Mouse (Mus musculus) heart, adult 18-20 months (tissue): ENCODE results near the gene Lamc3. TPM values are rescaled to one million over a fixed set of nuclear protein-coding genes. Genes with fewer than 3 reads are reported as not detected.

Experiments
- DNase-seq, 2 experiments: peaks; one replicate each; pipeline ENCODE4 v3.0.0; 2021 to 2022; ENCODE audit warnings: mixed read lengths in 1 of 2
- long read RNA-seq, 2 experiments: library from polyadenylated mRNA; stranded (forward); transcript quantifications; one replicate each; pipeline ENCODE4 v2.0.0; 2021
- total RNA-seq, 2 experiments: library from RNA; stranded (reverse); gene quantifications; 2 replicates each; pipeline ENCODE4 v1.2.3; 2021

The Lamc3 gene
- under 1 TPM; 0.67 to 0.75 TPM for total RNA-seq
- long read RNA-seq, experiment 1, full-length matches to known transcripts, result 1 of 2 reads
- long read RNA-seq, experiment 1, partial matches to known transcripts, result 0 of 2 reads
- long read RNA-seq, experiment 1, other reads (novel, unspliced or antisense), result 1 of 2 reads
- long read RNA-seq, experiment 2, result 0 reads

GRCm38 (mm10) chr2:31887030-31887429 lies at the start of gene Lamc3:
Gene Lamc3 (plus strand): TSS chr2:31887291.
- DNase-seq, result peak; percentile 23 to 28

- DNase-seq, result no peak
Measured at GRCm38 (mm10) chr2:31838868-31839267, 48.2 kb upstream of the Lamc3 start.

GRCm38 (mm10) chr2:31844729-31845136 lies 42.4 kb upstream of the Lamc3 start:
- DNase-seq, result no peak

GRCm38 (mm10) chr2:31845512-31845895 lies 41.6 kb upstream of the Lamc3 start:
- no peak for DNase-seq

- DNase-seq, result peak in 1 of 2 experiments; percentile 13
Measured at GRCm38 (mm10) chr2:31845896-31846691, 41.0 kb upstream of the Lamc3 start, which contains the start of gene Fibcd1. Gene Fibcd1 (minus strand): TSS chr2:31846005.

- no peak for DNase-seq
Measured at GRCm38 (mm10) chr2:31846692-31847660, 40.1 kb upstream of the Lamc3 start.

- DNase-seq, result peak in 1 of 2 experiments; percentile 16
Measured at GRCm38 (mm10) chr2:31847908-31848307, 39.2 kb upstream of the Lamc3 start.

- no peak for DNase-seq
Measured at GRCm38 (mm10) chr2:31850141-31850540, 37.0 kb upstream of the Lamc3 start.

- no peak for DNase-seq
Measured at GRCm38 (mm10) chr2:31855991-31856390, 31.1 kb upstream of the Lamc3 start.

GRCm38 (mm10) chr2:31857180-31857579 lies 29.9 kb upstream of the Lamc3 start:
- DNase-seq, result peak in 1 of 2 experiments; percentile 14

GRCm38 (mm10) chr2:31858500-31858899 lies 28.6 kb upstream of the Lamc3 start:
- no peak for DNase-seq

GRCm38 (mm10) chr2:31862919-31863318 lies 24.2 kb upstream of the Lamc3 start:
- DNase-seq, result no peak

- DNase-seq, result no peak
Measured at GRCm38 (mm10) chr2:31863766-31864165, 23.3 kb upstream of the Lamc3 start.

- no peak for DNase-seq
Measured at GRCm38 (mm10) chr2:31864891-31865290, 22.2 kb upstream of the Lamc3 start.

- DNase-seq, result no peak
Measured at GRCm38 (mm10) chr2:31865322-31865721, 21.8 kb upstream of the Lamc3 start.

- no peak for DNase-seq
Measured at GRCm38 (mm10) chr2:31865794-31866193, 21.3 kb upstream of the Lamc3 start.

GRCm38 (mm10) chr2:31867773-31868537 lies 19.1 kb upstream of the Lamc3 start:
- no peak for DNase-seq

GRCm38 (mm10) chr2:31868538-31869164 lies 18.4 kb upstream of the Lamc3 start:
- no peak for DNase-seq

- no peak for DNase-seq
Measured at GRCm38 (mm10) chr2:31869692-31870091, 17.4 kb upstream of the Lamc3 start.

- DNase-seq, result no peak
Measured at GRCm38 (mm10) chr2:31870683-31871082, 16.4 kb upstream of the Lamc3 start.

GRCm38 (mm10) chr2:31874290-31874855 lies 12.7 kb upstream of the Lamc3 start:
- DNase-seq, result no peak
